Mouse (Mus musculus) forebrain, embryonic 16.5 days (tissue): ENCODE results near the gene Hist1h4a. TPM values are rescaled to one million over a fixed set of nuclear protein-coding genes. Genes with fewer than 3 reads are reported as not detected.
A peak's percentile ranks its signal among the peaks of the same experiment; 100 is the strongest.

ENCODE experiments used
- ATAC-seq: fragments of 200-750 bp; cut with Nextera tagmentation; 2 replicates; pipeline ENCODE4 v1.8.0; 2017; ENCODE audit warnings: mild to moderate bottlenecking, moderate library complexity
- H3K27ac ChIP-seq: fragments of 300-500 bp; sonication (generic); 2 replicates; pipeline ENCODE4 v1.5.1; 2014; ENCODE audit warnings: low read length, control low read depth
- H3K27me3 ChIP-seq: fragments of 300-500 bp; sonication (generic); replicated peaks from 2 replicates; pipeline ENCODE4 v1.6.1; 2014; ENCODE audit warnings: low read length; ENCODE audit not compliant: control insufficient read depth, insufficient read depth
- H3K36me3 ChIP-seq: fragments of 300-500 bp; sonication (generic); 2 replicates; pipeline ENCODE4 v1.6.1; 2014; ENCODE audit not compliant: control insufficient read depth, insufficient read depth
- H3K4me1 ChIP-seq: fragments of 300-500 bp; sonication (generic); replicated peaks from 2 replicates; pipeline ENCODE4 v1.6.1; 2014; ENCODE audit warnings: low read length; ENCODE audit not compliant: control insufficient read depth, insufficient read depth
- H3K4me2 ChIP-seq: fragments of 300-500 bp; sonication (generic); 2 replicates; pipeline ENCODE4 v1.6.1; 2014; ENCODE audit warnings: mild to moderate bottlenecking, low read length, control low read depth
- H3K4me3 ChIP-seq: fragments of 300-500 bp; sonication (generic); replicated peaks from 2 replicates; pipeline ENCODE4 v1.5.1; 2014; ENCODE audit warnings: mild to moderate bottlenecking, low read length, control low read depth
- H3K9ac ChIP-seq: fragments of 300-500 bp; sonication (generic); replicated peaks from 2 replicates; pipeline ENCODE4 v1.6.1; 2014; ENCODE audit warnings: low read depth, low read length, control low read depth
- H3K9me3 ChIP-seq: fragments of 300-500 bp; sonication (generic); 2 replicates; pipeline ENCODE4 v1.6.1; 2016; ENCODE audit warnings: low read length; ENCODE audit not compliant: control insufficient read depth
- WGBS: fragments of 180-500 bp; shearing (Covaris S2); extraction: QIAGEN DNeasy Blood & Tissue Kit; methylation state at CpG from one replicate; pipeline ENCODE4 v1.1.7; 2014; 5-methylcytosine and 5-hydroxymethylcytosine counted together
- polyA plus RNA-seq: library from polyadenylated mRNA; unstranded; fragments of >200 nt; fragmentation: Nextera tagmentation; extraction: Ambion mirVana; gene quantifications from 2 replicates; pipeline ENCODE4 v1.2.1, GENCODE M21; 2015

Hist1h4a gene
- polyA plus RNA-seq, 1 experiment from 2014 or later: not detected

DNA sequence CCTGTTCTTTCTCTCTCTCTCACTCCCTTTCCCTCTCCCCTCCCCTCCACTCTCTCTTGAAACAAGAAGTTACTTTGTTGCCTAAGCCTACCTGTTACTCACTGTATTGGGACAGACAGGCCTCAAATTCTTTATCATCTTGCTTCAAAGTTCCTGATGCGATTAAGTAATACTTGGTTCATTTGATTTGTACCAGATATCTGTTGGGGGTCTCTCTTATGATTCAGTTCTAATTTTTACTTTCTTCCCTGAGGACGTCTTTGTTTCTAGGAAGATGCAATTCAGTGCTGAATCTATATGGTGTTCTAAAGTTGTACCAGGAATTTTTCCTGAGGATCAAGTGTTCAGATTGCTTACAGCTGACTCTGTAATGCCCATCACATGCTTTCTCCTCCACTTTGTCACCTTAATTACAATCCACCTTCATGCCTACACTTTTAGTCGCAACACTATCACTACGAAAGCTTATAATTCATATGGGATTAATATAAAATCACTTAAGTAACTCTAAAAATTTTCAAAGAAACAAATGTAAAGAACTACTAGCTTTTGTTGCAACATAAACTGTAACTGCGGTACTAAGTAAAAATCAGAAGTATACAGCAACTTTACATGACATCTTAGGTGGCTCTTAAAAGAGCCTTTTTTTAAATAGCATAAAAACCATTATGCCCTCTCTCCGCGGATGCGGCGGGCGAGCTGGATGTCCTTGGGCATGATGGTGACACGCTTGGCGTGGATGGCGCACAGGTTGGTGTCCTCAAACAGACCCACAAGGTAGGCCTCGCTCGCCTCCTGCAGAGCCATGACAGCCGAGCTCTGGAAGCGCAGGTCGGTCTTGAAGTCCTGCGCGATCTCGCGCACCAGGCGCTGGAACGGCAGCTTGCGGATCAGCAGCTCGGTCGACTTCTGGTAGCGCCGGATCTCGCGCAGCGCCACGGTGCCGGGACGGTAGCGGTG lies 16.3 kb downstream of the Hist1h4a start:
- peak overlapping the region; percentile 22 for H3K4me3 ChIP-seq
- no peak overlapping the region for H3K9ac ChIP-seq
- no peak overlapping the region for H3K27ac ChIP-seq
- H3K36me3 ChIP-seq: no peaks in the 10 kb centered on the region
- under 1% methylated on average over 18 of the region's 36 CpGs for WGBS
- H3K4me1 ChIP-seq: peaks cover 19% of the 10 kb centered on the region
- no peak for ATAC-seq
- peak overlapping the region; percentile 84 for H3K4me2 ChIP-seq
- H3K27me3 ChIP-seq: no peaks in the 10 kb centered on the region
- no peaks in the 10 kb centered on the region for H3K9me3 ChIP-seq

DNA sequence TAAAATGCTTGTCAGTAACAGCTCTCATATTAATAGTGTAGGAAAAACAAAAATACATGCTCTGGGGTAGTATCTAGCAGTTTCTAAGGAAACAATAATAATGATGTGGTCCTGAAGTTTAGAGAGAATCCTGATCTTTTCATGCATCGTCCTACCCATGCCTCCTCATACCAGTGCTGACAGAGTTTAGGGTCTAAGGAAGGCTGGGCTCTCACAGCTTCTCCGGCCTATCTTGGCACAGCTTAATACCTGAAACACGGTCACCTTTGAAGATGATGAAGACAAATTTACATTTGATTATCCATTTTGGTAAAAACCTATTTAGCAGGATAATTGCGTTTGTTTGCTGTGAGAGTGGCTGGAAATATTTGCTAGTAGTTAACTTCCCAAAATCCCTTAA lies 17.1 kb downstream of the Hist1h4a start:
- ATAC-seq: no peak
- Histone ChIP-seq H3K9me3 (no peaks in the 10 kb centered on the region), H3K4me3 (no peak overlapping the region), H3K27ac (no peak overlapping the region), H3K4me1 (peaks cover 19% of the 10 kb centered on the region), H3K27me3 (no peaks in the 10 kb centered on the region), H3K9ac (no peak overlapping the region), H3K4me2 (no peak overlapping the region; the same call in 1 of the 2 replicates), H3K36me3 (no peaks in the 10 kb centered on the region)
- WGBS: 26% methylated on average over 4 of the region's 4 CpGs

DNA sequence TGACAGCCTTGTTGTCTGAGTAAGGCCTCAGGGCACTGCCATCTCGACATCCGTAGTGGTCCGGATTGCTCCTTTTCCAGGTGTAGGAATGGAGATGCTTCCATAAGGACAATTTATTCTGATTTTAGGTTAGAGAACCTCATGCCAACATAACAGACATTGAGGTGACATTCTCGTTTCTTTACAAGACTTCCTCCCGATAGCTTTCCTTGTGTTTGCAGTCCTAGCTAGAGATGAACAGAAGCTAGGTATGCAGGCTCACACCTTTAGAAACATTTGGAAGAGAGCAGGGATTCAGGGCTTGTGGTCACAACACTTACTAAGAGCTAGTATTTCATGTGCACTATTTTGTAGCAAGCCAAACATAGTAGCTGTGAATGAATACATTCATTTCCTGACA lies 17.8 kb downstream of the Hist1h4a start:
- no peak overlapping the region for H3K9ac ChIP-seq
- no peak overlapping the region for H3K4me2 ChIP-seq
- 80% methylated on average over 5 of the region's 5 CpGs for WGBS
- no peaks in the 10 kb centered on the region for H3K27me3 ChIP-seq
- no peaks in the 10 kb centered on the region for H3K9me3 ChIP-seq
- no peak overlapping the region for H3K4me3 ChIP-seq
- no peaks in the 10 kb centered on the region for H3K36me3 ChIP-seq
- H3K27ac ChIP-seq: no peak overlapping the region
- H3K4me1 ChIP-seq: peaks cover 21% of the 10 kb centered on the region
- ATAC-seq: no peak

DNA sequence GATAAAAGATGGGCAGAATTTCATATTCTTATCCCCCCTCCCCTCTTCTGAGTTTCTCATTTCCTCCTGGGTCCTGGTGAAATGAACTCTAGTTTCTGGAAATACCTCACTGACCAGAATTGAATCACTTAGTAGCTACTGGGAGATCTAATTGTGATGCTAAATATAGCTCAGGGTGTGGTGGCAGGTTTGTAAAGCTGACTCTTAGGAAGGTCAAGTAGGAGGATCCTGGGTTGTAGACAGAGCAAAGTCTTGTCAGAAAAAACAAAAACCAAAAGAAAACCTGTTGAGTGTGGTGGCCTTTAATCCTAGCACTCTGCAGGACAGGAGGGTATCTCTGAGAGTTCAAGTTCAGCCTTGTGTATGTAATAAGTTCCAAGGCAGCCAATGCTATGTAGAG lies 19.0 kb downstream of the Hist1h4a start:
- H3K27me3 ChIP-seq: no peaks in the 10 kb centered on the region
- no peaks in the 10 kb centered on the region for H3K36me3 ChIP-seq
- no peak overlapping the region for H3K27ac ChIP-seq
- H3K4me3 ChIP-seq: no peak overlapping the region
- H3K4me1 ChIP-seq: peaks cover 17% of the 10 kb centered on the region
- no peak overlapping the region for H3K9ac ChIP-seq
- no peak overlapping the region for H3K4me2 ChIP-seq
- ATAC-seq: no peak
- no peaks in the 10 kb centered on the region for H3K9me3 ChIP-seq

DNA sequence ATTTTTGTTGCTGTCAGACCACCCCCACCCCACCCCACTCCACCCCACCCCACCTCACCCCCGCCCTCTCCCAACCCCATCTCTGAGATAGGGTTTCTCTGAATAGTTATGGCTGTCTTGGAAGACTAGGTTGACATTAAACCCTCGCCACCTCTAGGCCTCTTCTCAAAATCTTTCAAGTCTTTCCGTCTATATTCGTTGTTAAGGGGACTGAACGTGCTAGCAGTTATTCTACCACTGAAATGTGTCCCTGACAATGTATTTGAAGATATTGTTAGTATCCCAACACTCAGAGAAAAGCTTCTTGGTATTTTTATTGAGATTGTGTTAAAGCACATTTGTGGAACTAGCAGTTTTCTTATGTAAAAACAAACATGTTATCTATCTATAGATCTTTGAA lies 20.1 kb downstream of the Hist1h4a start:
- H3K4me2 ChIP-seq: no peak overlapping the region
- no peak overlapping the region for H3K9ac ChIP-seq
- H3K27me3 ChIP-seq: no peaks in the 10 kb centered on the region
- H3K9me3 ChIP-seq: no peaks in the 10 kb centered on the region
- no peak overlapping the region for H3K4me3 ChIP-seq
- no peaks in the 10 kb centered on the region for H3K36me3 ChIP-seq
- H3K4me1 ChIP-seq: peaks cover 16% of the 10 kb centered on the region
- no peak for ATAC-seq
- no peak overlapping the region for H3K27ac ChIP-seq
- WGBS: 70% methylated on average over 5 of the region's 5 CpGs

DNA sequence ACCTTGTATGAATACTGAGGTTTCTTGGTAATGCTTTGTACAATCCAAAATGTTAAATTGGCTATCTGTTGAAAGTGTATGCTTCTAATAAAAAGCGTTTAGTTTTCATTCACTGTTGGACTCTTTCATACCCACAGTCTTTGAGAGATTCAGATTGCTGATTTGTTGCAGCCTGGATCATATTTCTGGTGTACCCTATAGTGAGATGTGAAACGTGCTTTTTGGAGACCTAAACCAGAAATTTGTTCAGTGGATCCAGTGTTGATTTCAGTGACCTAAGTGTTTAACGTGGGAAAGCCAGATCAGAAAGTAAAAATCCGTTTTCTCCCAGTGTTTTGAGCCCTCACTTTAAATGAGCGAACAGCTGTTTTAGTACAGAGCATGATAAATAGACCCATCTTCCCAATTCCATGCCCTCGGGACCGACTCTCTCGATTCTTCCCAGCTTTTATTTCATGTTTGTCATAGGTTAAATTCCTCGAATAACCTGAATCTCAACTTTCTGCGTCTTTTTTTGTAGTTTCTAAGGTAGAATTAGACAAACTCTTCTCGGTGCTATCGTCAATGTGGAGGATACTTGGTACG lies 20.7 kb downstream of the Hist1h4a start:
- 35% methylated on average over 13 of the region's 13 CpGs for WGBS
- no peaks in the 10 kb centered on the region for H3K27me3 ChIP-seq
- no peaks in the 10 kb centered on the region for H3K9me3 ChIP-seq
- H3K9ac ChIP-seq: peak overlapping the region; percentile 58
- H3K27ac ChIP-seq: peak overlapping the region; percentile 90
- H3K4me2 ChIP-seq: peak overlapping the region; percentile 97
- no peak for ATAC-seq
- H3K36me3 ChIP-seq: no peaks in the 10 kb centered on the region
- peaks cover 16% of the 10 kb centered on the region for H3K4me1 ChIP-seq
- H3K4me3 ChIP-seq: peak overlapping the region; percentile 67

DNA sequence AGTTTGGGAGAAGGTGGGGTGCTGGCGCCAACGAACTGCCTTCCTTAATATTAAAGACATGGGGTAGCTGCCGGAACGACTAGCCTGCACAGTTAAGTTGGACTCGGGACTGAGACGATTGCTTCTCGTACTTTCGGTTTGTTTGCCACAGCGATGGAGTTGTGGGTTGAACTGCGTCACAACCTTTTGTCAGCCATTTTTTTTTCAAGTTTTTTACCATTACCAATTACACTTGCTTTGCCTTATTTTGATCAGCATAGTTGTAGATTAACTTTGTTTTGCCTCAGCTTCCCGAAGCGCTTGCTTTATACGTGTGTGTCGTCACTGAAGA lies 21.1 kb downstream of the Hist1h4a start:
- Histone ChIP-seq H3K27me3 (no peaks in the 10 kb centered on the region), H3K27ac (peak overlapping the region; percentile 90), H3K9ac (peak overlapping the region; percentile 58), H3K36me3 (no peaks in the 10 kb centered on the region), H3K9me3 (no peaks in the 10 kb centered on the region), H3K4me3 (peak overlapping the region; percentile 67), H3K4me1 (peaks cover 16% of the 10 kb centered on the region), H3K4me2 (peak overlapping the region; percentile 97)
- no peak for ATAC-seq
- WGBS: under 1% methylated on average over 14 of the region's 14 CpGs

DNA sequence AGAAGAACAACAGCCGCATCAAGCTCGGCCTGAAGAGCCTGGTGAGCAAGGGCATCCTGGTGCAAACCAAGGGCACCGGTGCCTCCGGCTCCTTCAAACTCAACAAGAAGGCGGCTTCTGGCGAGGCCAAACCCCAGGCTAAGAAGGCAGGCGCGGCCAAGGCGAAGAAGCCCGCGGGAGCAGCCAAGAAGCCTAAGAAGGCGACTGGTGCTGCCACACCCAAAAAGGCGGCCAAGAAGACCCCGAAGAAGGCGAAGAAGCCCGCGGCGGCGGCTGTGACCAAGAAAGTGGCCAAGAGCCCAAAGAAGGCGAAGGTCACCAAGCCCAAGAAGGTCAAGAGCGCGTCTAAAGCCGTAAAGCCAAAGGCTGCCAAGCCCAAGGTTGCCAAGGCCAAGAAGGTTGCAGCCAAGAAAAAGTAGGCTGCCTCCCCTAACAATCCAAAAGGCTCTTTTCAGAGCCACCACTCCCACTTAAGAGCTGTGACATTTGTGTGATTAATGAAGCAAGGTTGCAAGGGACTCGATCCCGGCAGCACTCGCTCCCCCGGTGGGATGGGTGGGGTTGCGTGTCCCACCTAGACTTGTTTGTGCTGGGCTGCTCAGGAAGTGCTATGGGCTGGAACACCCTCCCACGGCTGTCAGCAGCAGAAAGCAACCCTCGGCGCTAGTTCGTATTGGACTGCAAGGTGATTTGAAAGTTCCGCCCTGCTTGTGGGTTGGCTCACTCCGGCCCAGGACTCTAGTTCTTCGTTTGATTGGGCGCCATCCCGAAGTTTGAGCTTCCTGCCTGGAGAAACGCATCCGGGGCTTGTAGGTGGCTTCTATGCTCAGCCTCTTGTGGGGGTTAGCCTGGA lies 21.7 kb downstream of the Hist1h4a start:
- under 1% methylated on average over 39 of the region's 39 CpGs for WGBS
- Histone ChIP-seq H3K27me3 (no peaks in the 10 kb centered on the region), H3K4me3 (peak overlapping the region; percentile 67), H3K36me3 (no peaks in the 10 kb centered on the region), H3K9ac (peak overlapping the region; percentile 58), H3K4me2 (peak overlapping the region; percentile 97), H3K4me1 (peaks cover 16% of the 10 kb centered on the region), H3K9me3 (no peaks in the 10 kb centered on the region), H3K27ac (peak overlapping the region; percentile 90)
- peak; percentile 89 for ATAC-seq

DNA sequence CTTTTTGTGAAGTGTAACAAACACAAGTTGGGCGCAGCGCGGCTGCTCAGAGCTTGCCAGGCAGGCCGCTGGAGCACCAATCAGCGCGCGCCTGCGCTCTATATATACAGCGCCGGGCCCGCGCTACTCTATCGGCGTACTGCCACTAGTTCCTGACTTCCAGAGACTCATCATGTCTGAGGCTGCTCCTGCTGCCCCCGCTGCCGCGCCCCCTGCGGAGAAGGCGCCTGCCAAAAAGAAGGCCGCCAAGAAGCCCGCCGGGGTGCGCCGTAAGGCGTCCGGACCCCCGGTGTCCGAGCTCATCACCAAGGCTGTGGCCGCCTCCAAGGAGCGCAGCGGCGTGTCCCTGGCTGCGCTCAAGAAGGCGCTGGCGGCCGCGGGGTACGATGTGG lies 22.4 kb downstream of the Hist1h4a start, which contains the start of gene Hist1h1c:
Gene Hist1h1c (plus strand): TSS at position 132 of the 392 bp plus-strand sequence.
- H3K9ac ChIP-seq: peak within 1 kb of the TSS; percentile 58
- peak; percentile 95 for ATAC-seq
- H3K27ac ChIP-seq: peak within 1 kb of the TSS; percentile 90
- H3K4me3 ChIP-seq: peak within 1 kb of the TSS; percentile 67
- H3K36me3 ChIP-seq: no peaks in the 10 kb centered on the region
- no peaks in the 10 kb centered on the region for H3K9me3 ChIP-seq
- WGBS: under 1% methylated on average over 30 of the region's 38 CpGs
- no peaks in the 10 kb centered on the region for H3K27me3 ChIP-seq
- peak within 1 kb of the TSS; percentile 97 for H3K4me2 ChIP-seq
- H3K4me1 ChIP-seq: peaks cover 16% of the 10 kb centered on the region
